Mouse (Mus musculus) kidney, adult 2 months (tissue): ENCODE results near the gene Ggps1.

ENCODE experiments used
- CTCF ChIP-seq: fragments of 200-500 bp; conservative IDR thresholded peaks from 2 replicates; pipeline ENCODE4 v1.5.1; 2011; ENCODE audit warnings: low read depth, mild to moderate bottlenecking, control low read depth, low read length, moderate library complexity, mixed read lengths; ENCODE audit not compliant: insufficient read depth, insufficient read length
- POLR2A ChIP-seq: fragments of 200-500 bp; IDR thresholded peaks from one replicate; pipeline ENCODE4 v1.6.1; 2011; ENCODE audit warnings: low read depth, low read length, control low read depth

- no peak for TF ChIP-seq CTCF
- no peak for TF ChIP-seq POLR2A
Measured at GRCm38 (mm10) chr13:14065701-14066100, 2.4 kb upstream of the Ggps1 start.
